Mouse (Mus musculus) heart, adult 2 months (tissue): ENCODE results near the gene Kdm2b.

ENCODE experiments used
- CTCF ChIP-seq: fragments of 200-600 bp; IDR thresholded peaks from 2 replicates; pipeline ENCODE4 v1.8.1; 2022; ENCODE audit warnings: antibody characterized with exemption, mild to moderate bottlenecking, moderate library complexity
- EP300 ChIP-seq: fragments of 200-500 bp; IDR thresholded peaks from 2 replicates; pipeline ENCODE4 v1.6.1; 2011; ENCODE audit warnings: low read depth, low read length, control low read depth; ENCODE audit not compliant: insufficient read depth
- POLR2A ChIP-seq: fragments of 200-500 bp; IDR thresholded peaks from 2 replicates; pipeline ENCODE4 v1.6.1; 2011; ENCODE audit warnings: mild to moderate bottlenecking, low read depth, low read length, control low read depth; ENCODE audit not compliant: insufficient read depth

- TF ChIP-seq CTCF (peak; percentile 58), POLR2A (no peak), EP300 (no peak)
These were observed 21.2 kb upstream of the Kdm2b start for GRCm38 (mm10) chr5:123010806-123011205.
